Mouse (Mus musculus) forebrain, embryonic 15.5 days (tissue): ENCODE measurements at regions not wholly inside any gene's neighbourhood (a gene's known extent, or its start where the extent isn't known, plus 50 kb on each side); places are given as distances from the start of the nearest gene placed in this dataset.

Experiments used
- ATAC-seq: fragments of 200-750 bp; cut with Nextera tagmentation; replicated peaks from 2 replicates; pipeline ENCODE4 v1.8.0; 2017; ENCODE audit warnings: mild to moderate bottlenecking, moderate TSS enrichment, moderate library complexity
- H3K27ac ChIP-seq: fragments of 300-500 bp; sonication (generic); replicated peaks from 2 replicates; pipeline ENCODE4 v1.5.1; 2015; ENCODE audit warnings: mild to moderate bottlenecking, inconsistent platforms
- H3K27me3 ChIP-seq: fragments of 300-500 bp; sonication (generic); 2 replicates; pipeline ENCODE4 v1.6.1; 2015; ENCODE audit warnings: inconsistent platforms
- H3K36me3 ChIP-seq: fragments of 300-500 bp; sonication (generic); 2 replicates; pipeline ENCODE4 v1.6.1; 2015; ENCODE audit warnings: mild to moderate bottlenecking, inconsistent platforms
- H3K4me1 ChIP-seq: fragments of 300-500 bp; sonication (generic); 2 replicates; pipeline ENCODE4 v1.6.1; 2015; ENCODE audit warnings: inconsistent platforms
- H3K4me2 ChIP-seq: fragments of 300-500 bp; sonication (generic); replicated peaks from 2 replicates; pipeline ENCODE4 v1.6.1; 2015; ENCODE audit warnings: mild to moderate bottlenecking, inconsistent platforms
- H3K4me3 ChIP-seq: fragments of 300-500 bp; sonication (generic); 2 replicates; pipeline ENCODE4 v1.5.1; 2015; ENCODE audit warnings: mild to moderate bottlenecking, inconsistent platforms
- H3K9ac ChIP-seq: fragments of 300-500 bp; sonication (generic); replicated peaks from 2 replicates; pipeline ENCODE4 v1.6.1; 2015; ENCODE audit warnings: mild to moderate bottlenecking, inconsistent platforms
- H3K9me3 ChIP-seq: fragments of 300-500 bp; sonication (generic); 2 replicates; pipeline ENCODE4 v1.6.1; 2016; ENCODE audit warnings: inconsistent platforms
- WGBS: fragments of 180-500 bp; shearing (Covaris S2); methylation state at CpG from one replicate; pipeline ENCODE4 v1.1.7; 2015; ENCODE audit warnings: mixed read lengths; 5-methylcytosine and 5-hydroxymethylcytosine counted together

GRCm38 (mm10) chr1:111355435-111355834 is 378.1 kb upstream of the Cdh19 start:
- Histone ChIP-seq H3K4me2 (no peak overlapping the region), H3K4me3 (no peak overlapping the region), H3K27ac (no peak overlapping the region), H3K27me3 (no peaks in the 10 kb centered on the region), H3K36me3 (no peaks in the 10 kb centered on the region), H3K4me1 (0 out of 2 replicates have a peak, but pooled peaks cover 2% of the 10 kb centered on the region), H3K9me3 (no peaks in the 10 kb centered on the region), H3K9ac (no peak overlapping the region)
- ATAC-seq, result 0 out of 2 replicates have a peak, but pooled peaks have one; percentile 48
- WGBS, result 57% methylated on average over 1 of the region's 1 CpGs

GRCm38 (mm10) chr1:111337927-111338326 is 360.5 kb upstream of the Cdh19 start:
- Histone ChIP-seq H3K4me3 (no peak overlapping the region), H3K9ac (no peak overlapping the region), H3K9me3 (no peaks in the 10 kb centered on the region), H3K4me1 (no peaks in the 10 kb centered on the region), H3K27ac (no peak overlapping the region), H3K27me3 (no peaks in the 10 kb centered on the region), H3K4me2 (no peak overlapping the region), H3K36me3 (no peaks in the 10 kb centered on the region)
- no peak for ATAC-seq
- WGBS, result 60% methylated on average over 2 of the region's 2 CpGs

DNA sequence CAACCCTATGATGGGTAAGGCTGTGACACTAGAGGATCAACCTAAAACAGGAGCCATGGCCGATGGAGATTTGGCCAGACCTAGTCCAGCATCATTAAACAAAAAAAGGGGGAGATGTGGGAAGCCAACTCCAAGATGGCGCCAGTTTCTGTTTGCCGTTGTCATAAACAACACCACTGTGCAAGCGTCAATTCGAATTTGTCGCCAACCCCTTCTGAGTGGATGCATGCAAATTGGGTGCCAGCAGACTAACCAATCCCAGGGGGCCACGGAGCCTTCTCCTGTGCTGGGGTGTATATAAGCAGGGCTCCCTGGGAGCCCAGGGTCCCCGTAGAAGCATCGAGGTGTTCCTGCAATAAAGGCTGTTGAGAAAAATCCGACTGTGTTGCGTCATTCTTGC is 324.9 kb upstream of the Cdh19 start:
- H3K4me2 ChIP-seq, result no peak overlapping the region
- no peak overlapping the region for H3K9ac ChIP-seq
- H3K4me1 ChIP-seq, result no peaks in the 10 kb centered on the region
- no peak overlapping the region for H3K4me3 ChIP-seq
- H3K9me3 ChIP-seq, result no peaks in the 10 kb centered on the region
- WGBS, result 91% methylated on average over 11 of the region's 11 CpGs
- no peaks in the 10 kb centered on the region for H3K27me3 ChIP-seq
- H3K27ac ChIP-seq, result no peak overlapping the region
- no peak for ATAC-seq
- H3K36me3 ChIP-seq, result no peaks in the 10 kb centered on the region

DNA sequence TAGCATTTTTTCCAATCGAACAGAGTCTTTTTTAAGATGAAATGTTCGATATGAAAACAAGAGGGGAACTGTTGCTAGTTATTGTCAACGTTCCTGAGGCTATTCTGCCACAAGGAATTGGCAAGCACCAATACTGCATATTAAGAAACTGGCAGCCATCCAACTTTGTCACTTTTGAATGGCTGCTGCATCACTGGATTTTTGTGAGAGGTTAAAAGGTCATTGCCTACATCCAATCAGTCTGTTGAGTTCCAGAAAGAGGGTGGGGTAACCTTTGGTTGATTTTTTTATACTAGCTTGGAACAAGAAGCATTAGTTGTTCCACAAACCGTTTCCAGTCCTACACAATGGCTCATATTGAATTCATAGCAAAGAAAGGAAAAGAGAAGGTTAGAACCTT is 309.0 kb upstream of the Cdh19 start:
- Histone ChIP-seq H3K4me1 (no peaks in the 10 kb centered on the region), H3K4me2 (no peak overlapping the region), H3K4me3 (no peak overlapping the region), H3K9me3 (no peaks in the 10 kb centered on the region), H3K27me3 (no peaks in the 10 kb centered on the region), H3K36me3 (no peaks in the 10 kb centered on the region), H3K9ac (no peak overlapping the region), H3K27ac (no peak overlapping the region)
- WGBS, result 41% methylated on average over 4 of the region's 4 CpGs
- peak; percentile 66; the same call in 1 of the 2 replicates for ATAC-seq

- Histone ChIP-seq H3K36me3 (no peaks in the 10 kb centered on the region), H3K27ac (no peak overlapping the region), H3K4me2 (no peak overlapping the region), H3K4me1 (no peaks in the 10 kb centered on the region), H3K4me3 (no peak overlapping the region), H3K27me3 (no peaks in the 10 kb centered on the region), H3K9me3 (no peaks in the 10 kb centered on the region), H3K9ac (no peak overlapping the region)
- ATAC-seq, result peak; percentile 85
- 57% methylated on average over 3 of the region's 3 CpGs for WGBS
These were observed 308.5 kb upstream of the Cdh19 start for GRCm38 (mm10) chr1:111285916-111286315.

GRCm38 (mm10) chr1:111242814-111243213 is 265.4 kb upstream of the Cdh19 start:
- Histone ChIP-seq H3K27me3 (no peaks in the 10 kb centered on the region), H3K9ac (no peak overlapping the region), H3K36me3 (no peaks in the 10 kb centered on the region), H3K4me3 (no peak overlapping the region), H3K27ac (no peak overlapping the region), H3K4me2 (no peak overlapping the region), H3K9me3 (no peaks in the 10 kb centered on the region), H3K4me1 (no peaks in the 10 kb centered on the region)
- ATAC-seq, result no peak

DNA sequence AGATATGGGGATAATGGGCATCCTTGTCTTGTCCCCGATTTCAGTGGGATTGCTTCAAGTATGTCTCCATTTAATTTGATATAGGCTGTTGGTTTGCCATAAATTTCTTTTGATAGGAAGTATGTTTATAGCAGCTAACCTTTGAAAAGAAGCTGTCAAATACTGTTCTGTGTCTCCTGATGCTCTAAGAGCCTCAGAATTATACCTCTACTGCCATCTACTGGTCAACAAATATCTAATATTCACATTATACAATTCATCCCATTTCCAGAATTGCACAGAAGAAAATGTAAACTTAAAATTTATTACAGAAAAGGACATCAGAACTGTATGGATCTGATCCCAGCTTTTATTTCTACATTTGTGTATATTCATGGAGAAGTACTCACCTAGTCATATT is 265.0 kb upstream of the Cdh19 start:
- H3K4me3 ChIP-seq, result no peak overlapping the region
- peak; percentile 84 for ATAC-seq
- no peaks in the 10 kb centered on the region for H3K36me3 ChIP-seq
- H3K9me3 ChIP-seq, result no peaks in the 10 kb centered on the region
- H3K9ac ChIP-seq, result no peak overlapping the region
- H3K4me1 ChIP-seq, result no peaks in the 10 kb centered on the region
- H3K27me3 ChIP-seq, result no peaks in the 10 kb centered on the region
- H3K27ac ChIP-seq, result no peak overlapping the region
- no peak overlapping the region for H3K4me2 ChIP-seq
- 57% methylated on average over 1 of the region's 1 CpGs for WGBS
